Mouse (Mus musculus) brain, adult 10 weeks (tissue): ENCODE measurements around the gene Magea1. TPM values are rescaled to one million over a fixed set of nuclear protein-coding genes. Genes with fewer than 3 reads are reported as not detected.

Experiments
- polyA plus RNA-seq: library from polyadenylated mRNA; stranded (reverse); fragments of 350-450 nt; fragmentation: Illumina TruSeq; extraction: RNeasy Lipid Tissue Mini Kit (QIAGEN cat#74804); gene quantifications from one replicate; pipeline ENCODE4 v1.2.3, GENCODE M21; 2015; ENCODE audit warnings: low read depth, low replicate concordance

The Magea1 gene
- not detected for polyA plus RNA-seq

DNA sequence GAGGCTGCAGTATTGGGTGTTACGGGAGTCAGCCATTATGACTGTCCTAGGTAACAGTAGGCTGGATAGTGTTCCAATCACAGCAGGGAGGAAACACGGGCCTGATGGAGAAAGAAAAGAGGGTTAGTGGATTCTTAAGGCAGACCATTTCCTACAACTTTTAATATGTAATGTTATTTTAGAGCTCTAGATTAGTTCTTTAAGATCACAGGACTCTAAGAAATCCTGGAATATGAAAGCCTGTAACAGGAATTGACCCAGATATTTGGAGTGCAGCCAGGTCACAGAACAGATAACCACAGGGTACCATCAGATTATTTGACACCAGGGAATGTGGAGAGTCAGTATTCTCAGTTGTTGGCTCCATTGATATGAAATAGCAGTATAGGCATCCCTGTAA lies at the start of gene Magea1:
Gene Magea1 (minus strand): TSS at position 101 of the 400 bp plus-strand sequence.

GRCm38 (mm10) chrX:155128312-155128711 lies 38.7 kb upstream of the Magea1 start, which contains the start of gene Cldn34b2:
Gene Cldn34b2, minus strand, starts transcription at chrX:155128412.

DNA sequence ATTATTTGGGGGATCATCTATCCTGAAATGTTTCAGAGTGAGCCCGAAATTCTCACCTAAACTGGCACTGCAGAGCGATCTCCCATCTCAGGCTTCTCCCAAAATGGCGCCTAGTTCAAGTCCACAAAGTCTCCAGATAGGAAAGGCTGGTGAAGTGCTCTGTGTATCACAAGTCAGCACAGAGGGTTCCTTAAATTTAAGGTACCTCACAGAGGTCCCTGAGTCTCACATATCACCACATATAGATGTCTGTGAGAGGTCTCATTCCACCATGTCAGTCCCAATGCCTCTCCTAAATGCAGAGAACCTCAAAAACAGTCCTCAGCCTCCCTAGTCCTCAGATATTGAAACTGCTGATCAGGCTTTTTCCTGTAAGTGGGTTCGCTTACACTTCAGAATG lies 4.0 kb upstream of the Magea1 start, which contains the start of gene Magea2:
Gene Magea2 (minus strand): TSS at position 101 of the 400 bp plus-strand sequence.

GRCm38 (mm10) chrX:155063045-155063444 lies 26.5 kb downstream of the Magea1 start, which contains the start of gene Magea5:
Gene Magea5, minus strand, starts transcription at chrX:155063145.

Other genes with a start within 250 kb of the Magea1 start
- not detected for gene Cldn34b1, start 199.5 kb downstream of the Magea1 start, polyA plus RNA-seq
- gene Magea6, start 153.8 kb downstream of the Magea1 start, polyA plus RNA-seq, result not detected
- gene Magea3, start 140.3 kb downstream of the Magea1 start, polyA plus RNA-seq, result not detected
- not detected for gene Magea8, start 93.9 kb downstream of the Magea1 start, polyA plus RNA-seq
- gene Magea5, start 26.6 kb downstream of the Magea1 start, polyA plus RNA-seq, result not detected
- not detected for gene Magea2, start 3.9 kb upstream of the Magea1 start, polyA plus RNA-seq
- not detected for gene Cldn34b2, start 38.6 kb upstream of the Magea1 start, polyA plus RNA-seq
- 134 TPM for gene Sat1, start 126.7 kb upstream of the Magea1 start, polyA plus RNA-seq
- 35.2 TPM for gene Acot9, start 172.7 kb upstream of the Magea1 start, polyA plus RNA-seq